Mouse (Mus musculus): ENCODE data around the gene Maz. TPM values are rescaled to one million over a fixed set of nuclear protein-coding genes. Genes with fewer than 3 reads are reported as not detected.

The Maz gene
- polyA plus RNA-seq (2015; fragmentation: Nextera tagmentation; extraction: Ambion mirVana): 20.0 and 24.0 TPM in 2 replicates

GRCm38 (mm10) chr7:127026984-127027726 lies at the start of gene Maz:
Maz (minus strand) TSS chr7:127027037.
- under 1% methylated on average over 43 of the region's 63 CpGs for WGBS (ENCODE audit: insufficient replicate concordance)
- peak within 1 kb of the TSS; percentile 99 for H3K27ac ChIP-seq (ENCODE audit: low read depth)
- peaks cover 64% of the 10 kb centered on the region for H3K36me3 ChIP-seq (replicated peaks; ENCODE audit: insufficient read depth, low read length)
- H3K9me3 ChIP-seq (ENCODE audit: low read length): no peaks in the 10 kb centered on the region
- peak; percentile 99 for DNase-seq
- no peaks in the 10 kb centered on the region for H3K27me3 ChIP-seq (ENCODE audit: insufficient read depth, low read length)
- TF ChIP-seq CTCF (IDR thresholded peaks at IDR 0.05; ENCODE audit: low read depth): 0 out of 2 replicates have a peak, but pooled peaks have one; percentile 2
- peak; percentile 90 for TF ChIP-seq EP300 (IDR thresholded peaks at IDR 0.05; ENCODE audit: low read depth)
- H3K4me2 ChIP-seq (ENCODE audit: low read depth, low read length): peak within 1 kb of the TSS; percentile 98
- H3K4me3 ChIP-seq (ENCODE audit: low read depth, low read length): peak within 1 kb of the TSS; percentile 91
- ATAC-seq: peak; percentile 85
- H3K4me1 ChIP-seq (ENCODE audit: insufficient read depth): peaks cover 52% of the 10 kb centered on the region
- peak within 1 kb of the TSS; percentile 98 for H3K9ac ChIP-seq (replicated peaks)

DNA sequence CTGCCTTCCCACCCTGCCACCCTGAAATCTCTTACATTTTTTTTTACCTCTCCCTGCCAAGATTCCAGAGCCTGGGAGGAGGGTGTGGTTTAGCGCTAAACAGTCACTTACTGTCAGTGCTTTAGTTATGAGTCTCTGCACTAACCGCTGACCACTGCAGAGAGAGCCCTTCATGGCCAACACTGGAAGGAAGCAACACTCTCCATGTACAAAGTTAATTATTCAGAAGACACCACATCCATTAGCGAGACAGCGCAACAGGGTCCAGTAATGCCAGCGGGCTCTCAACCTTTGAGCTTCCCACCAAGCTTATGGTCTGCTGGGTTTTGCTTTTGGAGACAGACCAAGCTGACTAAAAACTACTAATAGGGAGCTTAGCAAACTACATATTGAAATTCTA lies 49.4 kb upstream of the Maz start:
- Histone ChIP-seq H3K4me2 (ENCODE audit: low read depth, low read length) (no peak overlapping the region), H3K4me1 (ENCODE audit: insufficient read depth) (peaks cover 9% of the 10 kb centered on the region; the same call in 1 of the 2 replicates), H3K9ac (replicated peaks) (no peak overlapping the region), H3K4me3 (ENCODE audit: low read depth, low read length) (no peak overlapping the region), H3K27me3 (ENCODE audit: insufficient read depth, low read length) (no peaks in the 10 kb centered on the region), H3K36me3 (replicated peaks; ENCODE audit: insufficient read depth, low read length) (no peaks in the 10 kb centered on the region), H3K27ac (ENCODE audit: low read depth) (no peak overlapping the region), H3K9me3 (ENCODE audit: low read length) (peaks cover 4% of the 10 kb centered on the region; the same call in 1 of the 2 replicates)
- 89% methylated on average over 5 of the region's 5 CpGs for WGBS (ENCODE audit: insufficient replicate concordance)
- no peak for TF ChIP-seq CTCF (IDR thresholded peaks at IDR 0.05; ENCODE audit: low read depth)
- no peak for TF ChIP-seq EP300 (IDR thresholded peaks at IDR 0.05; ENCODE audit: low read depth)
- ATAC-seq (no peak), DNase-seq (no peak)

DNA sequence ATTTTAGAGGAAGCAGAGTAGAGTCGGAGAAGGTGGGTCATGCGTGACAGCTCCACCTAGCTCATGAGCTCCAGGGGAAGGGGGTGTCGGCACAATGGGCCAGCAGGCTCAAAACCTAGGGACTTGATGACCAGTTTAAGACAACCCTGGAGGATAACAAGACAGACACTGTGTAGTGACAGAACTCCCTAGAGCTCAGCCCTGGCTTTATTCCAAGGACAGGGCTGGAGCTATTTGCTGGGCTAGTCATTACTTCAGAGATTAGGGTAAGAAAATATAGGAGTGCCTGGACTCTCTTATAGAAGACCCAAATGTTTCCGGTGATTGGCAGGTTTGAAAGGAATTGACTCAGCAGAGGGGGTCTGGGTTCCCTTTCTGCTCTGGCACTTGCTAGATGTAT lies 46.4 kb upstream of the Maz start:
- no peak for ATAC-seq
- 80% methylated on average over 4 of the region's 4 CpGs for WGBS (ENCODE audit: insufficient replicate concordance)
- H3K36me3 ChIP-seq (replicated peaks; ENCODE audit: insufficient read depth, low read length): no peaks in the 10 kb centered on the region
- TF ChIP-seq CTCF (IDR thresholded peaks at IDR 0.05; ENCODE audit: low read depth): no peak
- no peak for TF ChIP-seq EP300 (IDR thresholded peaks at IDR 0.05; ENCODE audit: low read depth)
- DNase-seq: no peak
- H3K4me2 ChIP-seq (ENCODE audit: low read depth, low read length): no peak overlapping the region
- H3K9ac ChIP-seq (replicated peaks): no peak overlapping the region
- no peaks in the 10 kb centered on the region for H3K4me1 ChIP-seq (ENCODE audit: insufficient read depth)
- peaks cover 4% of the 10 kb centered on the region; the same call in 1 of the 2 replicates for H3K9me3 ChIP-seq (ENCODE audit: low read length)
- no peak overlapping the region for H3K27ac ChIP-seq (ENCODE audit: low read depth)
- H3K27me3 ChIP-seq (ENCODE audit: insufficient read depth, low read length): no peaks in the 10 kb centered on the region
- no peak overlapping the region for H3K4me3 ChIP-seq (ENCODE audit: low read depth, low read length)

DNA sequence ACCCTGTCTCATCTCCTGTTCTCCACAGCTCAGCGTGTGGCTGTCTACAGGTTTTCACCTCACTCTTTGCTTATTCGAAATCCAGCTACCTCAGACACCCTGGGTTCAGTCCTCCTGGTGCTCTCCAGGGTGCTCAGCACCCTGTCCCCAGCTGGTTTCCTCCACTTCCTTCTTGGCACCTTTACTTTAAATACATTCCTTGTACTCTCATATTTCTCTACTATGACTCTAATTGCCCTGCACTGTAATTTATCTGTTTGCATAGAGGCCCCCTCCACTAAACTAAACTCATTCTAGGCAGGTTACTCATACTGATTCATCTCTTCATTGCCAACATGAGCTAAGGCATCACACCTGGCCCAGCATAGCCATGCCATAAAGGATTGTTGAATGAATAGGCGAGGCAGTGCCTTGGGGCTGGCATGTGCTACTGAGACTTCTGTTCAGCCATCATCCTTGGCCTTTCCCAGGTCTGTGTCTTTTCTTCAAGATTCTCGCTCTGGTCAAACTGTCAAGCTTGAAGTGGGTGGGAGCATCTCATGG lies 44.1 kb upstream of the Maz start:
- ATAC-seq: no peak
- DNase-seq: no peak
- H3K27me3 ChIP-seq (ENCODE audit: insufficient read depth, low read length): no peaks in the 10 kb centered on the region
- no peak overlapping the region for H3K27ac ChIP-seq (ENCODE audit: low read depth)
- H3K36me3 ChIP-seq (replicated peaks; ENCODE audit: insufficient read depth, low read length): no peaks in the 10 kb centered on the region
- no peak for TF ChIP-seq EP300 (IDR thresholded peaks at IDR 0.05; ENCODE audit: low read depth)
- TF ChIP-seq CTCF (IDR thresholded peaks at IDR 0.05; ENCODE audit: low read depth): no peak
- no peak overlapping the region for H3K4me2 ChIP-seq (ENCODE audit: low read depth, low read length)
- H3K9me3 ChIP-seq (ENCODE audit: low read length): peaks cover 4% of the 10 kb centered on the region; the same call in 1 of the 2 replicates
- no peaks in the 10 kb centered on the region for H3K4me1 ChIP-seq (ENCODE audit: insufficient read depth)
- H3K9ac ChIP-seq (replicated peaks): no peak overlapping the region
- no peak overlapping the region for H3K4me3 ChIP-seq (ENCODE audit: low read depth, low read length)
- 70% methylated on average over 4 of the region's 4 CpGs for WGBS (ENCODE audit: insufficient replicate concordance)

- WGBS (ENCODE audit: insufficient replicate concordance): 70% methylated on average over 4 of the region's 4 CpGs
- TF ChIP-seq CTCF (IDR thresholded peaks at IDR 0.05; ENCODE audit: low read depth) (no peak), EP300 (IDR thresholded peaks at IDR 0.05; ENCODE audit: low read depth) (no peak)
Measured at GRCm38 (mm10) chr7:127066317-127066716, 39.5 kb upstream of the Maz start.

DNA sequence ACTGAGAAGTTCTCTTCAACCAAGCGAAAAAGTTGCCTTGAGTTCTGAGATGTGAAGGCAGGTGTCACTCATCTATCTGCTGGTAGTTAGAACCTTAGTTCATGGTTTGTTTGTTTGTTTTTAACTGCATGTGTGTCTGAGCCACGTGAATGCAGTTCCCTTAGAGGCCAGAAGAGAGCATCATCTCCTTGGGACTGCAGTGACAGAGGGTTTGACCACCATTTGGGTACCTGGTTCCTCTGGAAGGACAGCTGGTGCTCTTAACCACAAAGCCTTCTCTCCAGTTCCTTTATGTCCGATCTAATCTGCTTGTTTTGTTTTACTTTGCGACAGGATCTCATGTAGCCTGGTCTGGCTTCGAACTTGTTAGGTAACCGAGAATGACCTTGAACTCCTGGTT lies 38.7 kb upstream of the Maz start:
- TF ChIP-seq EP300 (IDR thresholded peaks at IDR 0.05; ENCODE audit: low read depth) (no peak), CTCF (IDR thresholded peaks at IDR 0.05; ENCODE audit: low read depth) (peak; percentile 57)
- 75% methylated on average over 6 of the region's 6 CpGs for WGBS (ENCODE audit: insufficient replicate concordance)
- no peaks in the 10 kb centered on the region for H3K27me3 ChIP-seq (ENCODE audit: insufficient read depth, low read length)

More at GRCm38 (mm10) chr7:127066317-127066716, 39.5 kb upstream of the Maz start:
- DNase-seq (no peak), ATAC-seq (no peak)
- H3K4me2 ChIP-seq (ENCODE audit: low read depth, low read length): no peak overlapping the region
- no peak overlapping the region for H3K4me3 ChIP-seq (ENCODE audit: low read depth, low read length)
- H3K36me3 ChIP-seq (replicated peaks; ENCODE audit: insufficient read depth, low read length): no peaks in the 10 kb centered on the region
- no peak overlapping the region for H3K9ac ChIP-seq (replicated peaks)
- H3K9me3 ChIP-seq (ENCODE audit: low read length): no peaks in the 10 kb centered on the region
- H3K27ac ChIP-seq (ENCODE audit: low read depth): no peak overlapping the region
- no peaks in the 10 kb centered on the region for H3K27me3 ChIP-seq (ENCODE audit: insufficient read depth, low read length)
- H3K4me1 ChIP-seq (ENCODE audit: insufficient read depth): 0 out of 2 replicates have a peak, but pooled peaks cover 3% of the 10 kb centered on the region

More for the DNA sequence above, 38.7 kb upstream of the Maz start:
- H3K27ac ChIP-seq (ENCODE audit: low read depth): no peak overlapping the region
- ATAC-seq: no peak
- H3K9me3 ChIP-seq (ENCODE audit: low read length): no peaks in the 10 kb centered on the region
- H3K4me2 ChIP-seq (ENCODE audit: low read depth, low read length): no peak overlapping the region
- 0 out of 2 replicates have a peak, but pooled peaks cover 3% of the 10 kb centered on the region for H3K4me1 ChIP-seq (ENCODE audit: insufficient read depth)
- no peak overlapping the region for H3K4me3 ChIP-seq (ENCODE audit: low read depth, low read length)
- H3K9ac ChIP-seq (replicated peaks): no peak overlapping the region
- no peaks in the 10 kb centered on the region for H3K36me3 ChIP-seq (replicated peaks; ENCODE audit: insufficient read depth, low read length)
- DNase-seq: no peak
